Mouse (Mus musculus): Measurements from ENCODE around the gene Clcn6.

- TF ChIP-seq GATA1 (IDR thresholded peaks at IDR 0.05; ENCODE audit: low read length) (no peak), TAL1 (IDR thresholded peaks at IDR 0.05; ENCODE audit: low read length) (no peak)
These were observed 47.3 kb upstream of the Clcn6 start for GRCm38 (mm10) chr4:148085907-148086305.

All from erythroblast, embryonic 14.5 days (primary cell).